ENCODE assay signal across 8 mouse cellular contexts in the genomic region with DNA sequence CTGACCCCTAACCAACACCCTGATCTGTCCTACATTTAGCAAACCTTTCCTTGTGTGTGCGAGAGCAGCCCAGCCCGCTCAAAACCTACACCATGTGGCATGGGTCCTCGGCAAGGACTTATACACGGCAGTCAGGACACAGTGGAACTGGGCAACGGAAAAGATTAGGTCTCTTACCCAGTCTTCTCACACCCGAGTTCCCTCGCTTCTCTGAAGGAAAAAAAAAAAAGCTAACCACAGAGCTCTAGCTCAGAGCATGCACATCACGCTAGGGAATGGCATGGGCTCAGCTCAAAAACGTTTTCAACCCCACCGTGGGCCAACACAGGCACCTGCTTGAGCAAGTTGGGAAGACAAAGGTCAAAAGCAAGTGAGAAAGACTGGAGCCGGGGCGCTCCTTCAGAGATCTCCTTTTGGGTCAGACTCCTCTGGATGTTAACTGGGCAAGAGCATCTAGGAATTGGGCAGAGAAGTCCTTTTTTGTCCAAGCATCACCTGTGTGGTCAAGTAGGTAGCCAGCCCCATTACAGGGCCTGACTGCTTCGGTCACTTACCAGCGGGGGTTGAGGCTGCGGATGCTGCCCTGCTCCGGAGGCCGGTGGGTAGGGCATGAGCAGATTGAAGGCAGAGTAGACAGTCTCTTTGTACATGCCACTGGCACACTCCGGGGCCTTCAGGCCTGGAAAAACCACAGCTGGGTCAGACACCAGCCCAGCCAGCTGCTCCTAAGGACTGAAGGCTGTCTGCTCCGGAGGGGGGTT. TPM values are rescaled to one million over a fixed set of nuclear protein-coding genes. Genes with fewer than 3 reads are reported as not detected.
DNase-seq lines count a peak whose midpoint lies in the region; ATAC-seq and TF ChIP-seq lines count a peak whose summit lies in the region.

No protein-coding gene starts in this region.

- no peak for TF ChIP-seq POLR2A in kidney, adult 2 months (IDR thresholded peaks at IDR 0.05; ENCODE audit: low read depth, low read length)

- 67% methylated on average over 19 of the region's 19 CpGs for WGBS in kidney, postnatal 0 days
- WGBS in kidney, adult 2 months: 76% methylated on average over 19 of the region's 19 CpGs
- WGBS in embryonic facial prominence, embryonic 13.5 days: 66% methylated on average over 19 of the region's 19 CpGs
- 71% methylated on average over 19 of the region's 19 CpGs for WGBS in intestine, embryonic 16.5 days
- 73% methylated on average over 19 of the region's 19 CpGs for WGBS in neural tube, embryonic 14.5 days

- peak overlapping the region; percentile 73 for H3K4me3 ChIP-seq in kidney, postnatal 0 days (replicated peaks; ENCODE audit: low read depth, low read length)
- H3K4me3 ChIP-seq in kidney, adult 2 months (ENCODE audit: insufficient read depth, low read depth, low read length): no peak overlapping the region
- H3K4me3 ChIP-seq in embryonic facial prominence, embryonic 13.5 days: peak overlapping the region; percentile 68
- H3K4me3 ChIP-seq in intestine, embryonic 16.5 days (ENCODE audit: low read length): no peak overlapping the region; the same call in 1 of the 2 replicates
- H3K4me3 ChIP-seq in neural tube, embryonic 14.5 days (ENCODE audit: low read depth, low read length): peak overlapping the region; percentile 59

- no peaks in the 10 kb centered on the region for H3K27me3 ChIP-seq in kidney, postnatal 0 days (ENCODE audit: insufficient read depth, low read length)
- no peaks in the 10 kb centered on the region for H3K27me3 ChIP-seq in kidney, adult 2 months (replicated peaks; ENCODE audit: control insufficient read depth, insufficient read depth, low read length)
- peaks cover 49% of the 10 kb centered on the region for H3K27me3 ChIP-seq in embryonic facial prominence, embryonic 13.5 days
- peaks cover 5% of the 10 kb centered on the region; the same call in 1 of the 2 replicates for H3K27me3 ChIP-seq in intestine, embryonic 16.5 days (replicated peaks; ENCODE audit: control insufficient read depth, insufficient read depth, low read length)
- H3K27me3 ChIP-seq in neural tube, embryonic 14.5 days (ENCODE audit: control insufficient read depth, insufficient read depth, low read length): peaks cover 19% of the 10 kb centered on the region

- no peak overlapping the region for H3K27ac ChIP-seq in kidney, postnatal 0 days
- H3K27ac ChIP-seq in kidney, adult 2 months (ENCODE audit: insufficient read depth, low read depth, low read length): no peak overlapping the region
- H3K27ac ChIP-seq in embryonic facial prominence, embryonic 13.5 days: no peak overlapping the region
- no peak overlapping the region for H3K27ac ChIP-seq in intestine, embryonic 16.5 days (ENCODE audit: low read length)
- no peak overlapping the region for H3K27ac ChIP-seq in neural tube, embryonic 14.5 days (ENCODE audit: low read depth, low read length)

- peak overlapping the region; percentile 99 for H3K4me2 ChIP-seq in kidney, postnatal 0 days (ENCODE audit: low read length)
- peak overlapping the region; percentile 95 for H3K4me2 ChIP-seq in embryonic facial prominence, embryonic 13.5 days
- H3K4me2 ChIP-seq in intestine, embryonic 16.5 days (ENCODE audit: low read depth, low read length): peak overlapping the region; percentile 99; the same call in 1 of the 2 replicates
- peak overlapping the region; percentile 93 for H3K4me2 ChIP-seq in neural tube, embryonic 14.5 days (ENCODE audit: low read depth, low read length)

- no peak overlapping the region for H3K9ac ChIP-seq in kidney, postnatal 0 days (ENCODE audit: low read depth, low read length)
- H3K9ac ChIP-seq in embryonic facial prominence, embryonic 13.5 days: no peak overlapping the region
- H3K9ac ChIP-seq in intestine, embryonic 16.5 days (ENCODE audit: low read depth, low read length): no peak overlapping the region
- H3K9ac ChIP-seq in neural tube, embryonic 14.5 days (replicated peaks; ENCODE audit: low read depth, low read length): no peak overlapping the region

- H3K36me3 ChIP-seq in kidney, postnatal 0 days (ENCODE audit: insufficient read depth, low read length): no peaks in the 10 kb centered on the region
- H3K36me3 ChIP-seq in kidney, adult 2 months (ENCODE audit: control insufficient read depth, insufficient read depth, low read length): no peaks in the 10 kb centered on the region
- H3K36me3 ChIP-seq in embryonic facial prominence, embryonic 13.5 days: peaks cover 3% of the 10 kb centered on the region; the same call in 1 of the 2 replicates
- H3K36me3 ChIP-seq in intestine, embryonic 16.5 days (ENCODE audit: control insufficient read depth, insufficient read depth, low read length): no peaks in the 10 kb centered on the region
- no peaks in the 10 kb centered on the region for H3K36me3 ChIP-seq in neural tube, embryonic 14.5 days (ENCODE audit: control insufficient read depth, insufficient read depth, low read length)

- peaks cover 17% of the 10 kb centered on the region for H3K4me1 ChIP-seq in kidney, postnatal 0 days (replicated peaks; ENCODE audit: insufficient read depth, low read length)
- H3K4me1 ChIP-seq in kidney, adult 2 months (ENCODE audit: control insufficient read depth, insufficient read depth, low read length): no peaks in the 10 kb centered on the region; the same call in 1 of the 2 replicates
- H3K4me1 ChIP-seq in embryonic facial prominence, embryonic 13.5 days: peaks cover 30% of the 10 kb centered on the region
- H3K4me1 ChIP-seq in intestine, embryonic 16.5 days (ENCODE audit: control insufficient read depth, insufficient read depth, low read length): peaks cover 13% of the 10 kb centered on the region
- H3K4me1 ChIP-seq in neural tube, embryonic 14.5 days (ENCODE audit: control insufficient read depth, insufficient read depth, low read length): peaks cover 11% of the 10 kb centered on the region; the same call in 1 of the 2 replicates

- no peak for DNase-seq in kidney, postnatal 0 days (ENCODE audit: low spot score)
- no peak for DNase-seq in kidney, adult 2 months
- DNase-seq in right cerebral cortex, adult 18-20 months: no peak
- no peak for DNase-seq in kidney, postnatal 25 days
- DNase-seq in gastrocnemius, adult 18-20 months (ENCODE audit: low spot score): no peak

- ATAC-seq in kidney, postnatal 0 days (replicated peaks; ENCODE audit: low FRiP score, low read depth): no peak
- ATAC-seq in embryonic facial prominence, embryonic 13.5 days (ENCODE audit: insufficient number of reproducible peaks, insufficient read depth, low FRiP score, low TSS enrichment, low read depth): no peak
- ATAC-seq in intestine, embryonic 16.5 days: no peak
- no peak for ATAC-seq in neural tube, embryonic 14.5 days (ENCODE audit: low read depth)

- no peaks in the 10 kb centered on the region for H3K9me3 ChIP-seq in kidney, postnatal 0 days (replicated peaks; ENCODE audit: low read length)
- H3K9me3 ChIP-seq in embryonic facial prominence, embryonic 13.5 days: no peaks in the 10 kb centered on the region
- no peaks in the 10 kb centered on the region for H3K9me3 ChIP-seq in intestine, embryonic 16.5 days (ENCODE audit: control insufficient read depth, low read length)
- no peaks in the 10 kb centered on the region for H3K9me3 ChIP-seq in neural tube, embryonic 14.5 days (ENCODE audit: control insufficient read depth, low read length)

- no peak for TF ChIP-seq CTCF in kidney, postnatal 0 days (IDR thresholded peaks at IDR 0.05; ENCODE audit: low read depth)
- TF ChIP-seq CTCF in kidney, adult 2 months (conservative IDR thresholded peaks at IDR 0.05; ENCODE audit: insufficient read depth, insufficient read length, low read depth, low read length): no peak

RNA-seq across cellular contexts. Expression of gene Tcf7, which starts 1.1 kb away (rescaled TPM):
- polyA plus RNA-seq in kidney, postnatal 0 days (2015; fragmentation: Nextera tagmentation; extraction: Ambion mirVana): 14.6 and 16.0 TPM in 2 replicates
- polyA plus RNA-seq in kidney, adult 2 months (2012; rRNA removed): 2.1 and 13.2 TPM in 2 replicates
- 8.6 and 11.4 TPM in 2 replicates for polyA plus RNA-seq in embryonic facial prominence, embryonic 13.5 days (2015; fragmentation: Nextera tagmentation; extraction: Ambion mirVana)
- polyA plus RNA-seq in intestine, embryonic 16.5 days (2015; fragmentation: Nextera tagmentation; extraction: Ambion mirVana): 2.9 and 3.4 TPM in 2 replicates
- polyA plus RNA-seq in neural tube, embryonic 14.5 days (2014; fragmentation: Nextera tagmentation; extraction: Ambion mirVana): 3.5 and 7.0 TPM in 2 replicates
- total RNA-seq in gastrocnemius, adult 18-20 months (2021): under 1 TPM; 0.23 to 0.50 TPM

RNA-seq across cellular contexts. Expression of gene Skp1a, which starts 50.0 kb away (rescaled TPM):
- 917 and 950 TPM in 2 replicates for polyA plus RNA-seq in kidney, postnatal 0 days (2015; fragmentation: Nextera tagmentation; extraction: Ambion mirVana)
- 34.4 and 68.9 TPM in 2 replicates for polyA plus RNA-seq in kidney, adult 2 months (2012; rRNA removed)
- polyA plus RNA-seq in embryonic facial prominence, embryonic 13.5 days (2015; fragmentation: Nextera tagmentation; extraction: Ambion mirVana): 945 and 951 TPM in 2 replicates
- 708 and 723 TPM in 2 replicates for polyA plus RNA-seq in intestine, embryonic 16.5 days (2015; fragmentation: Nextera tagmentation; extraction: Ambion mirVana)
- polyA plus RNA-seq in neural tube, embryonic 14.5 days (2014; fragmentation: Nextera tagmentation; extraction: Ambion mirVana): 1,044 and 1,145 TPM in 2 replicates
- total RNA-seq in gastrocnemius, adult 18-20 months (2021): 100 to 1,000 TPM; 289 to 291 TPM

Comparison
In these comparisons a context has a peak if more than half of its experiments do, and no peak if none do; other contexts are left out.
1. H3K4me3 ChIP-seq: peak in kidney, postnatal 0 days (single experiment), embryonic facial prominence, embryonic 13.5 days (single experiment) and neural tube, embryonic 14.5 days (single experiment); none in kidney, adult 2 months (single experiment) and intestine, embryonic 16.5 days (single experiment).
2. RNA of gene Skp1a, which starts 50.0 kb away (polyA plus RNA-seq): 1,044 to 1,145 TPM in neural tube, embryonic 14.5 days, 945 to 951 TPM in embryonic facial prominence, embryonic 13.5 days, 917 to 950 TPM in kidney, postnatal 0 days and 708 to 723 TPM in intestine, embryonic 16.5 days; 34.4 to 68.9 TPM in kidney, adult 2 months; every median in the first group is over 10 times any median in the second.
3. Peak in every context shown above with its lines, with median percentiles within 50 percentile points of each other: H3K4me2 ChIP-seq.